Mouse (Mus musculus): ENCODE measurements around the gene Efr3b.
"Not testable (repeated sequence)": the region's sequence is repeated elsewhere in the genome, so short reads cannot be mapped to it uniquely, and the experiment has no call there.

Efr3b gene

DNA sequence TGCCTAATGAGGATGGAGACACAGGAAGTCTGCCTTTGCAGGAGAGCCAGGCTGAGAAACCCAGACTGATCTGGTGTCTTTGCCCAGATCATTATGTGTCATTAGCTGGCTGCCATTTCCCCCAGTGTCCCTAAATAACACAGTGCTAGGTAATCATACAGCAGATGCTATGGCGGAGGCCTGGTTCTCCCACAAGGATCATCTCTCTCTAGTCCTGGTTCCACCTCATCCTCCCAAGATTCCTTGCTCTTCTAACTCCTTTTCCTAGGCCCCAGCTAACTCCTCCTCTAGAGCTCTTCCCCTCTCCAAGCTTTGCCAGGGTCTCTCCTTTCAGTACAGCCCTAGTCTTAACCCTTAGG is 57.7 kb downstream of the Efr3b start:
- peak in 1 of 2 experiments; percentile 19 for DNase-seq

- DNase-seq = not testable (repeated sequence)
These were observed 65.5 kb downstream of the Efr3b start for GRCm38 (mm10) chr12:3973169-3973568.

- no peak for DNase-seq
These were observed 70.3 kb downstream of the Efr3b start for GRCm38 (mm10) chr12:3968380-3968779.

- DNase-seq = no peak
These were observed 71.5 kb downstream of the Efr3b start for GRCm38 (mm10) chr12:3967196-3967595.

DNA sequence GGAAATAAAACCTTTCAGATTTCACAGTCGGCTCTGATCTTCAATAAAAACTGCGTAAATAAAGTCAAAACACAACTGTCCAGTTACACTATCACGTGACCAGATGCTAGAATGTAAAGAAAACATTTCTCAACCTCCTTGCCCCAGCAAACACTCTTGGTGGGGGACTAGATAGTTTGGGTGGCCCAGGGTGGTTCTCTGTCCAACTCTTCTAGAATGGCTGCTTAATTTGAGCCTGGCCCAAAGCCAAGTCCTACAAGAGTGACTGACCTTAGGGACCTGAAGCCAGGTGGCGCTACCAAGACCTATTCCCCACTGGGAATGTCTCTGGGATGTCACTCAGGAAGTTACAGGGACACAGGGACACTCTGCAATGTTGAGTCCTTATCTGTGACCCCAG is 78.2 kb downstream of the Efr3b start:
- peak; percentile 51 to 57 for DNase-seq

- DNase-seq = peak; percentile 96 to 97
These were observed 78.7 kb downstream of the Efr3b start for GRCm38 (mm10) chr12:3959791-3960543.

DNA sequence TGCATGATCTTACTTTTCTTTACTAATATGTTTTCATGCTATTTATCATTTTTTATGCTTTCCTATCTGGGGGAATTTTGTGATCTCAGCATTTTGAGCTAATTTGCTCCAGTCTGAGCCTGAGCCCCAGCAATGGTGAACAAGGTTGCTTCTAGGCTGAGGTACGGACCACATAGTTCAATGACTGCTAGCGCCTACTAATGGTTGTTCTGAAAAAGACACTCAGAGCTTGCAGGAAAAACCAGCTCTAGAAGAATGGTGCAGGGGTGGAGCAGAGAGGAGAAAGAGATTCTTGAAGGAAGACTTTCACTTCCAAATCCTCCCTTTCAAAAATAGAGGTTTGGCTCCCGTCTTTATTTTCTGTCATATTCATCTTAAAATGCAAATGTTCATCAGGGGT is 82.4 kb downstream of the Efr3b start:
- DNase-seq = peak; percentile 49 to 70

DNA sequence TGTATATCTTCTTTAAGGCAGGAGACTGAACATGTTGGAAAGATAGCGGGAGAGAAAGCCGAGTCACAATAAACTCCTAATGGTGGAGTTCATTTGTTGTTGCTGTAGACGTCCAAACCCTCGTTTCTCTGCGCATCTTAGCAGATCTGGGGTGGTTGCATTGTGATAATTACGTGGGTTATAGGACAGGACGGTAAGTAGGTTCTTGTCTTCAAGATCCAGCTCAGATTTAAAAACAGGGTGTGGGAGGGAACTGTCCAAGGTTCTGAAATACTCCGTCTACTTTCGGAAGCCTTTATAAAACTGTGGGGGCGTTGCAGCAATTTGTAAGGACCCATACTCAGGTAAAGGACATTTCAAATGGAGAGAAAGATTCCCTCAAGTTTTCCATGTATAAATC is 83.3 kb downstream of the Efr3b start:
- no peak for DNase-seq

DNA sequence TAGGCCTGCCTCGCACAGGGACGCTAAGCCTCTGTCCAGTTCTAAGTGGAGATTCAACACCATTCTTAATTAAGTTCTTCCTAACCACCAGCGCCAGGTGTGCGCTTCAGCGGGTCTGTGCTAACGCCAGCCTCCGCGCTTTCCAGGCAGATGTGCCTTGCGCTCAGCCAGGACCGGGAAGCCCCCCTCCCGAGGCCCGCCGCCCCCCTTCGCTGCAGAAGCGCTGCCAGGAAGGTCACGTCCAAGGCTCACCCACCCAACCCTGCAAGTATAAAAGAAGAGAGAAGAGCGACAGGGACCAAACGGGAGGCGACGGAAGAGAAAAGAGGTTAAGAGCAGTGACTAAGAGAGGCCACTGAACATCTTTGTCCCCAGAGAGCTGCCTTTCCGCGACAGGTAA is 84.1 kb downstream of the Efr3b start, which contains the start of gene Pomc:
Gene Pomc, plus strand, starts transcription at position 301 of the 400 bp plus-strand sequence.
- no peak for DNase-seq

- DNase-seq = peak; percentile 31 to 53
These were observed 91.2 kb downstream of the Efr3b start for GRCm38 (mm10) chr12:3947503-3947902.

DNA sequence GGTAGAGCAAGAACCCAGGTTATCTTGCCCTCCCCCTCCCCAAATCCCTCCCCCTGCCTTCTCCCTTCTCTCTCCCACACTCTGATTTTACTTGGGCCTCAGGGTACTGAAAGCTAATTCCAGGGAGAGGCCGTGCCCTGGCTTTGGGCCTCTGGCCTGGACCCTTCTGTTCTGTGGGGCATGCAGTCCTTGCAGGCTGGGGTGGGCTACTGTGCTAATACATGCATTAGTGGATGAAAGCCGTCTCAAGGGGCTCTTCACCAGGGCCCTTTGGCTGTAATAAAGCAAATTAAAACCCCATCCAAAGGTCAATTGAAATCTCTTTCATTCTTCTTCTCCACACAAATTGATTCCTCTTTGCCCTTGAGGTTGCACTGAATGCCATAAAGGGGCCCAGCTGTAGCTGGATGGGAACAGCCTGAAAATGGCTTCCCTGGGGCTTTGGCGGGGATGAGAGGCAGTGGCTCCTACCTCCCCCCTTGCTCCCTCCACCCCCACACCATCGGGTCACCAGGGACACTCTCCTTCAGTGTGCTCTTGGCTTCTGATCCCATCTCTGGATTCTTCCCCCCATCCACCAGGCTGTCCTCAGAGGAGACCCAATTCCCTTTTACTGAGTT is 94.2 kb downstream of the Efr3b start:
- DNase-seq = no peak

DNA sequence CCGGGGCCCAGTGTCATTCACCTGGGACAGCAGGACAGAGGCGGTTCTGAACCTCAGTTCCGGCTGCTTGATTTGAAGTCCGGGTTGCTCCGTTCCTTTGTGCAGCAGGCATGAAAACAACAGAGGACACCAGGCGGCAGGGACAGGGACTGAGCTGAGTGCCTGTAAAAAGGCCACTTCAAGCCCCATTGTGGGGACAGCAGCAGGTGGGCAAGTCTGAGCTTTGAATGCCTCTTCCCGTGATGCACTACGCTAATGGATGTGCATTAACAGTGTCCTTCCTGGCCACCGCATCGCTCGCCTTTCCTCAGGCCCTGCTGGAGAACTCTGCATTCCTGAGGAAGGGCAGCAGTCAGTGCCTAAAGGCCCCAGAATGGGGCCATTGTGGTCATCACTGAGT is 96.7 kb downstream of the Efr3b start:
- DNase-seq = no peak

DNA sequence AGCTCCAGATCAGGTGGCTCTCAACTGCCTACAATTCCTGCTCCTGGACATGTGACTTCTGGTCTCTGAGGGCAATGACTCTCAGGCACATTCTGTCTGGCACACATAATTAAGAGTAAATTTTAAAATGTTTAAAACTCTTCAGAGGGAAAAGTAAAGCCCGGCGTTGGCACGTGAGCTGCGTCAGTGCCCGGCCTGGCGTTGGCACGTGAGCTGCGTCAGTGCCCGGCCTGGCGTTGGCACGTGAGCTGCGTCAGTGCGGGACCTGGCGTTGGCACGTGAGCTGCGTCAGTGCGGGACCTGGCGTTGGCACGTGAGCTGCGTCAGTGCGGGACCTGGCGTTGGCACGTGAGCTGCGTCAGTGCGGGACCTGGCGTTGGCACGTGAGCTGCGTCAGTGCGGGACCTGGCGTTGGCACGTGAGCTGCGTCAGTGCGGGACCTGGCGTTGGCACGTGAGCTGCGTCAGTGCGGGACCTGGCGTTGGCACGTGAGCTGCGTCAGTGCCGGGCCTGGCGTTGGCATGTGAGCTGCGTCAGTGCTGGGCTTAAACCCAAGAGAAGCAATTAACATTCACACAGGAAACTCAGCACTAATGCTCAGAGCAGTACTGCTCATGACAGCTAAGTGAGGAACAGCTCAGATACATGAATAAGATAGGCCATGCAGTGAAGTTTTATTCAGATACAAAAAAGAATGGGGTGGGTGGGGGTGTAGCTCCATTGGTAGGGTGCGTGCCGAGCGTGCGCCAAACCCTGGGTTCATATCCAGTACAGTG is 108.4 kb downstream of the Efr3b start:
- peak; percentile 76 to 86 for DNase-seq

GRCm38 (mm10) chr12:3928841-3929240 is 109.9 kb downstream of the Efr3b start:
- peak; percentile 60 to 66 for DNase-seq

DNA sequence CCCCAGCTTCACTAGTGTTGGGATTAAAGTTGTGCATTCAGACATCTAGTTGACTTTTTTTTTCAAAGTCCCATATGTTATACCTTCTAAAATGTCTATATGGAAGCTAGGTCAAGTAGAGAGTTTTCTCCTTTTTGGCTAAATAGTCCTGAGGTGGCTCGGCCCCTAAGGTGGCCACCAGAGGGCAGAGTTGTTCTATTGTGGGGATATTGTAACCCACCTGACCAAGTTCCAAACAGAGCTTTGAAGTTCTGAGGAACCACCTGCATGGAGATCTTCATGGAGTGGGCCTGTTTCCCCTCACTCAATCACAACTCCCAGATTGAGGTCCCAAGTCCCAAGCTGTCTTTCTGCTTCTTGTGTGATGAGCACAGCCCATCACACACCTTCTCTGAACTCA is 112.6 kb downstream of the Efr3b start:
- peak; percentile 90 to 95 for DNase-seq

GRCm38 (mm10) chr12:3919423-3919822 is 119.3 kb downstream of the Efr3b start:
- DNase-seq = no peak

GRCm38 (mm10) chr12:3918577-3918976 is 120.1 kb downstream of the Efr3b start:
- no peak for DNase-seq

DNA sequence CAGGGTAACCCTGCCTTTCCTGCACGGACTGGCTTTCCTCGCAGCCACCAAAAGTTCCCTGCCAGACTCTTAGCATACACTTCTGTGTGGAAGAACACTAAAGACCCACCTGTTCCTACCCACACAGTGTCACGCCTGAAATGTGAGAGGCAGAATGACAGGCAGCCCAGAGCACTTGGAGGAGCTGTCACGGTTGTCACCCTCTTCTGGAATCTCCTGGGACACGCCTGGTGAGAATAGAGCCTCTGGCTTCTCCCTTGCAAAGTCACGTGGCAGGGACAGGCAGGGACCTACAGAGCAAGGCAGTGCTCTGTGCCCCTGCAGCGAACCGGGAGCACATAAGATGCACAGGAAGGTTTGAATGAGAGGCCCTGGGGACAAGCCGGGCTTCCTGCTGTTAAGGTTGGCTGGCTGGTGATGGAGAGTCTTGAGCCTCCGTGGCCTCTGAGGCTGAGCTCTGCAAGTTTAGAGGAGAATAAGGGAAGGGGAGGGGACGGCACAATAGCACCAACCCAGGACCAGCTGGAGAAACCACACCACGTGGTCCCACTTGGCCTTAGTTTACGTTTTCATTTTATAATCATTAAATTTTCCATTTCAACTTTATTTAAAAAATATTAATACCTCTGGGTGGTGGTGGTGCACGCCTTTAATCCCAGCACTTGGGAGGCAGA is 120.9 kb downstream of the Efr3b start:
- no peak for DNase-seq

- DNase-seq = no peak
These were observed 122.9 kb downstream of the Efr3b start for GRCm38 (mm10) chr12:3915852-3916251.

All from cerebellum, postnatal 10 days (tissue).